Mouse (Mus musculus) hindbrain, embryonic 13.5 days (tissue): ENCODE data around the gene Nfkbil1. TPM values are rescaled to one million over a fixed set of nuclear protein-coding genes. Genes with fewer than 3 reads are reported as not detected.

Experiments
- ATAC-seq: fragments of 200-750 bp; cut with Nextera tagmentation; 2 replicates; pipeline ENCODE4 v1.8.0; 2017; ENCODE audit warnings: moderate TSS enrichment; ENCODE audit not compliant: low FRiP score
- H3K27ac ChIP-seq: fragments of 300-500 bp; sonication (generic); 2 replicates; pipeline ENCODE4 v1.5.1; 2015; ENCODE audit warnings: inconsistent platforms, mild to moderate bottlenecking, moderate library complexity
- H3K27me3 ChIP-seq: fragments of 300-500 bp; sonication (generic); 2 replicates; pipeline ENCODE4 v1.6.1; 2015; ENCODE audit warnings: mild to moderate bottlenecking, inconsistent platforms
- H3K36me3 ChIP-seq: fragments of 300-500 bp; sonication (generic); 2 replicates; pipeline ENCODE4 v1.6.1; 2015; ENCODE audit warnings: mild to moderate bottlenecking, inconsistent platforms
- H3K4me1 ChIP-seq: fragments of 300-500 bp; sonication (generic); replicated peaks from 2 replicates; pipeline ENCODE4 v1.6.1; 2015; ENCODE audit warnings: inconsistent platforms
- H3K4me2 ChIP-seq: fragments of 300-500 bp; sonication (generic); 2 replicates; pipeline ENCODE4 v1.6.1; 2015; ENCODE audit warnings: inconsistent platforms, mild to moderate bottlenecking, moderate library complexity
- H3K4me3 ChIP-seq: fragments of 300-500 bp; sonication (generic); 2 replicates; pipeline ENCODE4 v1.5.1; 2015; ENCODE audit warnings: mild to moderate bottlenecking, inconsistent platforms
- H3K9ac ChIP-seq: fragments of 300-500 bp; sonication (generic); 2 replicates; pipeline ENCODE4 v1.6.1; 2015; ENCODE audit warnings: mild to moderate bottlenecking, inconsistent platforms
- H3K9me3 ChIP-seq: fragments of 300-500 bp; sonication (generic); 2 replicates; pipeline ENCODE4 v1.6.1; 2016; ENCODE audit warnings: inconsistent platforms
- WGBS: fragments of 180-500 bp; shearing (Covaris S2); methylation state at CpG from one replicate; pipeline ENCODE4 v1.1.7; 2015; 5-methylcytosine and 5-hydroxymethylcytosine counted together
- polyA plus RNA-seq: library from polyadenylated mRNA; unstranded; fragments of >200 nt; fragmentation: Nextera tagmentation; extraction: Ambion mirVana; gene quantifications from 2 replicates; pipeline ENCODE4 v1.2.1, GENCODE M21; 2015

The Nfkbil1 gene
- polyA plus RNA-seq, 1 experiment from 2014 or later = 10.8 TPM

DNA sequence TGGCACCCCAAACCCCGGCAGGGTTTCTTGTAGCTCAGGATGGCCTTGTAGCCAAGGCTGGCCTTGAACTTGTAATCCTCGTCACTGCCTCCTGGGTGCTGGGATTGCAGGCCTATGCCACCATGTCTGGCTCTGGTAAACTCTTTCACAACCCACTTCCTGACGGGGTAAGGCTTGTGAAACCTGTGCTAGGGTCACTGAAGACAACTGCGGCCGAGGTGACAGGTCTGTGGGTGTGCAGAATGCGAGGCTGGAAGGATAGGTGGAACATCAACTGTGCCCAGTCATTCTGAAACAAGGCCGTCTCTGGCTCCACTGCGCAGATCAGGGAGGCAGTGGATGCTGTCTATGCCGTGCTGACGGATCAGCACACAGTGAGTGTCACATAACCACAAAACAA is 4.6 kb downstream of the Nfkbil1 start:
- H3K36me3 ChIP-seq = peaks cover 51% of the 10 kb centered on the region
- no peaks in the 10 kb centered on the region for H3K9me3 ChIP-seq
- peak overlapping the region; percentile 59; the same call in 1 of the 2 replicates for H3K9ac ChIP-seq
- WGBS = 94% methylated on average over 10 of the region's 10 CpGs
- no peak for ATAC-seq
- H3K27me3 ChIP-seq = no peaks in the 10 kb centered on the region
- peaks cover 40% of the 10 kb centered on the region for H3K4me1 ChIP-seq
- H3K27ac ChIP-seq = no peak overlapping the region
- H3K4me3 ChIP-seq = no peak overlapping the region
- H3K4me2 ChIP-seq = no peak overlapping the region

DNA sequence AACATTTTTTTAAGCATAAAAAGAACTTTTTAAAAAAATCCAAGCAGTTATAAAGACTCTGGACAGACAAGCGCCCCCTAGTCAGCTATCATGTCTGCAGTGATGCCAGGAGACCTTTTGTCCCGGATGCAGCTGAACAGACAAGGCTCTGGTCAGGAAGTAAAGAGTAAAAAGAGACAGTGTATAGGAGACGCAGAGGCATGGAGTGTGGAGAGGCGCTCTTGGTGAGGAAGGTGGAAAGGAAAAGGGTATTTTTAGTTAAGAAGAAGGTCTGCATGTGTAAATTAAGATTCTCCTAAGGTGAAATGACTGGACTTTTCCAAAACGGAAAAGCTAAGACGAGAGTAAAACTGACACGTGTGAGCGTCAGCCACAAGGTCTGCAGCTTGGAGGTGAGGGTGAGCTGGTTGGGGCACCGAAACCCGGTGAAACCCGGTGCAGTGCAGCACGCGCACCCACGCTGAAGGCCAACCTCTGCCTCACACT is 9.0 kb downstream of the Nfkbil1 start:
- Histone ChIP-seq H3K36me3 (peaks cover 67% of the 10 kb centered on the region), H3K4me1 (peaks cover 4% of the 10 kb centered on the region), H3K9me3 (no peaks in the 10 kb centered on the region), H3K9ac (no peak overlapping the region), H3K27me3 (no peaks in the 10 kb centered on the region), H3K4me3 (no peak overlapping the region), H3K27ac (no peak overlapping the region), H3K4me2 (no peak overlapping the region)
- 87% methylated on average over 14 of the region's 14 CpGs for WGBS
- ATAC-seq = no peak

GRCm38 (mm10) chr17:35225456-35225855 is 10.1 kb downstream of the Nfkbil1 start:
- ATAC-seq = no peak
- H3K27ac ChIP-seq = no peak overlapping the region
- no peaks in the 10 kb centered on the region for H3K27me3 ChIP-seq
- no peak overlapping the region for H3K9ac ChIP-seq
- H3K36me3 ChIP-seq = peaks cover 67% of the 10 kb centered on the region
- no peak overlapping the region for H3K4me2 ChIP-seq
- H3K4me3 ChIP-seq = no peak overlapping the region
- H3K9me3 ChIP-seq = no peaks in the 10 kb centered on the region
- H3K4me1 ChIP-seq = no peaks in the 10 kb centered on the region
- WGBS = 96% methylated on average over 5 of the region's 5 CpGs

DNA sequence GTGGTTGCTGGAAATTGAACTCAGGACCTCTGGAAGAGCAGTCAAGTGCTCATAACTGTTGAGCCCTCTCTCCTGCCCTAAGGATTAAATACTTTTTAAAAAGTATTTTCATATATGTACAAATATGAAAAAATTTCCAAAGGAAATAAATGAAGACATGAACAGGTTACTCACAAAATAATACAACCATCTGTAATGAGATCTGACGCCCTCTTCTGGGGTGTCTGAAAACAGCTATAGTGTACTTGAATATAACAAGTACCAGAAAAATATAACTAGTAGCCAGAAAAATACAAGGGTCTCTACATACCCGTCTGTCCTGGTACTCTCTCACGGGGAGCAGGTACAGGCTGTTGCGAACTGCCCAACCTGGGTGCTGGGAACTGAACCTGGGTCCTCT is 11.0 kb downstream of the Nfkbil1 start:
- ATAC-seq = no peak
- Histone ChIP-seq H3K36me3 (peaks cover 70% of the 10 kb centered on the region), H3K4me3 (no peak overlapping the region), H3K9me3 (no peaks in the 10 kb centered on the region), H3K27ac (no peak overlapping the region), H3K27me3 (no peaks in the 10 kb centered on the region), H3K4me2 (no peak overlapping the region), H3K9ac (no peak overlapping the region), H3K4me1 (no peaks in the 10 kb centered on the region)
- 95% methylated on average over 4 of the region's 4 CpGs for WGBS

DNA sequence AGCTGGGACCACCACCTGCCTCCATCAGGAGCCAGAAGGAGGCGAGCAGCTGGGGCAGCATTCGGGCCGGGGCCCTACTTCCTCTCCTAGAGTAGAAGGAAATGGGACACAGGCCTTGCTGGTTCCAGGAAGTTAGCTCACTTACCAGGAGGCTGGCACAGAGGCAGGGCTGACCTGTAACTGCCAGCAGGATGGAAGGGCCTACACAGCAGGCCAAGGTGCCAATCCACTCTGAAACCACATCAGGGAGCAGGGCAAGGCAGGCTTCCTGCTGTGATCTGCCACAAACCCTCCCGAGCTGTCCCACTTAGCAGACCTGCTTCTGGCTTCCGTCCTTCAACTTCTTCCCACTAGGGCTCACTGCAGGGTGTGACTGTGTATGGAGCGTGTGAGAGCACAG is 13.3 kb downstream of the Nfkbil1 start:
- no peaks in the 10 kb centered on the region for H3K4me1 ChIP-seq
- WGBS = 68% methylated on average over 6 of the region's 6 CpGs
- H3K27ac ChIP-seq = no peak overlapping the region
- H3K4me3 ChIP-seq = no peak overlapping the region
- no peaks in the 10 kb centered on the region for H3K27me3 ChIP-seq
- no peak for ATAC-seq
- H3K36me3 ChIP-seq = peaks cover 55% of the 10 kb centered on the region
- H3K9me3 ChIP-seq = no peaks in the 10 kb centered on the region
- no peak overlapping the region for H3K4me2 ChIP-seq
- H3K9ac ChIP-seq = 0 out of 2 replicates have a peak overlapping the region, but pooled peaks have one; percentile 19

- no peak for ATAC-seq
- 78% methylated on average over 28 of the region's 28 CpGs for WGBS
- H3K4me2 ChIP-seq = no peak within 1 kb of the TSS
- H3K4me1 ChIP-seq = no peaks in the 10 kb centered on the region
- peaks cover 45% of the 10 kb centered on the region for H3K36me3 ChIP-seq
- no peaks in the 10 kb centered on the region for H3K9me3 ChIP-seq
- H3K27me3 ChIP-seq = no peaks in the 10 kb centered on the region
- H3K27ac ChIP-seq = no peak within 1 kb of the TSS
- H3K9ac ChIP-seq = no peak within 1 kb of the TSS
- H3K4me3 ChIP-seq = no peak within 1 kb of the TSS
Observed at GRCm38 (mm10) chr17:35220156-35220952, 15.2 kb downstream of the Nfkbil1 start, which contains the start of gene Gm16181. TSS of gene Gm16181 (plus strand) at chr17:35220834.

GRCm38 (mm10) chr17:35219601-35220041 is 16.0 kb downstream of the Nfkbil1 start:
- Histone ChIP-seq H3K9ac (no peak overlapping the region), H3K4me2 (no peak overlapping the region), H3K27ac (no peak overlapping the region), H3K4me1 (no peaks in the 10 kb centered on the region), H3K4me3 (no peak overlapping the region), H3K9me3 (no peaks in the 10 kb centered on the region), H3K36me3 (peaks cover 38% of the 10 kb centered on the region), H3K27me3 (no peaks in the 10 kb centered on the region)
- 86% methylated on average over 6 of the region's 6 CpGs for WGBS
- ATAC-seq = no peak

DNA sequence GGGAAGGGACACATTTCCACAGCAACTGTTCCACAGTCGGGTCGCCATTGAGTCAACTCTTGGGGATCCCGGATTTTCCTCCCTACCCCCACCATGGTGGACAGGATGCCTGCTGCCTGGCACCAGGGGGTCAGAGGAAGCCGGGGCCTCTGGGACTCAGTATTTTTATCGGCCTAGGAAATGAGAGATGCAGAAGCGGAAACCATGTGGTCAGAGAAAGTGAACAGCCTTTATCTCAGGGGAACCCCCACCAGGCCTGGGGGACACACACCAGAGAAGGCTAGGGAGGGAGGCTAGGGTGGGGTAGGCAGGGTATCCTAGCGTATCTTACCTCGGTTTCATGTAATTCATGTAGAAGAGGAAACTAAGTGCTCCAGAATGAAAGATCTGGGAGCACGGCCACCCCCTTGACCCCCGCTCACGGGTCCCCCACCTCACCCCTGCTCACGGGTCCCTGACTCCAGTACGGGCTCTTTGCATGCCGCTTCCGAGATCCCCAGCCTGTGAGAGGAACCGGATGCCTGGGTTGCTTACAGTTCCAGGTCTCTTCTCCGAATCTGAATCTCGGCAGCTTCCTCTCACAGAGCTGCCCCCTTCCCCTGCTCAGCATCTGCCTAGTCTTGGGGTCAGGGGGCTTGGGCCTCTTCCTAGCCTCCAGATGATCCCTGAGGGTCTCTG is 16.9 kb downstream of the Nfkbil1 start:
- Histone ChIP-seq H3K9me3 (no peaks in the 10 kb centered on the region), H3K4me2 (no peak overlapping the region), H3K27me3 (no peaks in the 10 kb centered on the region), H3K27ac (no peak overlapping the region), H3K9ac (no peak overlapping the region; the same call in 1 of the 2 replicates), H3K4me1 (no peaks in the 10 kb centered on the region), H3K36me3 (peaks cover 38% of the 10 kb centered on the region), H3K4me3 (no peak overlapping the region)
- no peak for ATAC-seq
- 86% methylated on average over 18 of the region's 18 CpGs for WGBS

DNA sequence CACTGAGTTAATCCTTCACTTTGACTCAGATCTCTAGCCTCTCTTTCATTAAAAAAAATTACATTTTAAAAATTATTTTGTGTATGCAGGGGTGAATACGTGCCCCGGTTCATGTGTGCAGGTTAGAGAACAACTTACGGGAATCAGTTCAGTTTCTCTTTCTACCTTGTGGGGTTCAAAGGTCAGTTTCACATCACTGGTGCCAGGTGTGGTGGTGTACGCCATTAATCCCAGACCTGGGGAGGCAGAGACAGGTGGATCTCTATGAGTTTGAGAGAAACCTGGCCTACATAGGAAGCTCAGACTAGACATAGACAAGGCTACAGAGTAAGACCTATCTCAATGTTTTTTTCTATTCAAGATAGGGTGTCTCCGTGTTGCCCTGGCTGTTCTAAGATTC is 22.5 kb downstream of the Nfkbil1 start:
- no peak overlapping the region for H3K4me3 ChIP-seq
- H3K9me3 ChIP-seq = no peaks in the 10 kb centered on the region
- no peak overlapping the region for H3K27ac ChIP-seq
- H3K4me1 ChIP-seq = no peaks in the 10 kb centered on the region
- H3K9ac ChIP-seq = no peak overlapping the region
- H3K27me3 ChIP-seq = no peaks in the 10 kb centered on the region
- ATAC-seq = no peak
- no peaks in the 10 kb centered on the region for H3K36me3 ChIP-seq
- WGBS = 92% methylated on average over 5 of the region's 5 CpGs
- H3K4me2 ChIP-seq = no peak overlapping the region

DNA sequence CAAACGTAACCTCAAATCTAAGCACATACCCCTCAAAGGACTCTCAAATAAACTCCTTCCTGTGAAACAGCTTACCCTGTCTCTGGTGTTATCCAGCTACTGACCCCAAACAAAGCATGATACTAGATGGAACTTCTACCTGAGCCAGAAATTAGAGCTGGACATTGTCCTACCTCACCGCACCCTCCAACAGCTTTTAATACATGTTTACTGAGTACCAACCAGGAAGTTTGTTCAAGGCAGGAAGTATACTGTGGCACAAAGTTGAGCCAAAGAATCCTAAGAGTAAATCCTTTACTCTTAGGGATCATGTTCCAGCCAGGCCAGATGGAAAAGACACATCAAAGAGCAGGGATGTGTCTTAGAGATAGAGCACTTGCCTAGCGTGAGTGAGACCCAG is 25.0 kb downstream of the Nfkbil1 start:
- H3K9ac ChIP-seq = no peak overlapping the region
- no peak overlapping the region for H3K27ac ChIP-seq
- H3K4me3 ChIP-seq = no peak overlapping the region
- no peaks in the 10 kb centered on the region for H3K4me1 ChIP-seq
- no peak overlapping the region for H3K4me2 ChIP-seq
- WGBS = 89% methylated on average over 3 of the region's 3 CpGs
- H3K9me3 ChIP-seq = no peaks in the 10 kb centered on the region
- H3K36me3 ChIP-seq = no peaks in the 10 kb centered on the region
- H3K27me3 ChIP-seq = no peaks in the 10 kb centered on the region
- no peak for ATAC-seq

GRCm38 (mm10) chr17:35209785-35210535 is 25.6 kb downstream of the Nfkbil1 start:
- ATAC-seq = no peak
- 0 out of 2 replicates have a peak, but pooled peaks cover 3% of the 10 kb centered on the region for H3K4me1 ChIP-seq
- no peak overlapping the region for H3K4me3 ChIP-seq
- H3K9me3 ChIP-seq = no peaks in the 10 kb centered on the region
- H3K4me2 ChIP-seq = no peak overlapping the region
- no peaks in the 10 kb centered on the region for H3K36me3 ChIP-seq
- peaks cover 5% of the 10 kb centered on the region for H3K27me3 ChIP-seq
- H3K9ac ChIP-seq = no peak overlapping the region
- WGBS = 71% methylated on average over 12 of the region's 12 CpGs
- no peak overlapping the region for H3K27ac ChIP-seq

GRCm38 (mm10) chr17:35205380-35205769 is 30.2 kb downstream of the Nfkbil1 start:
- Histone ChIP-seq H3K9me3 (no peaks in the 10 kb centered on the region), H3K4me3 (no peak overlapping the region), H3K9ac (peak overlapping the region; percentile 29; the same call in 1 of the 2 replicates), H3K36me3 (no peaks in the 10 kb centered on the region), H3K27ac (no peak overlapping the region), H3K4me1 (0 out of 2 replicates have a peak, but pooled peaks cover 4% of the 10 kb centered on the region), H3K4me2 (no peak overlapping the region), H3K27me3 (peaks cover 49% of the 10 kb centered on the region)
- ATAC-seq = no peak
- WGBS = 58% methylated on average over 10 of the region's 10 CpGs
